Mouse (Mus musculus) testis, adult 2 months (tissue): Measurements from ENCODE around the gene Gse1. TPM values are rescaled to one million over a fixed set of nuclear protein-coding genes. Genes with fewer than 3 reads are reported as not detected.

Experiments
- H3K27ac ChIP-seq: fragments of 200-500 bp; 2 replicates; pipeline ENCODE4 v1.5.1; 2012; ENCODE audit warnings: low read depth, low read length; ENCODE audit not compliant: control insufficient read depth, insufficient read depth
- H3K27me3 ChIP-seq: fragments of 200-500 bp; 2 replicates; pipeline ENCODE4 v1.6.1; 2012; ENCODE audit warnings: mild to moderate bottlenecking, low read length, moderate library complexity; ENCODE audit not compliant: control insufficient read depth, insufficient read depth
- H3K36me3 ChIP-seq: fragments of 200-500 bp; 2 replicates; pipeline ENCODE4 v1.6.1; 2012; ENCODE audit warnings: mild to moderate bottlenecking, low read length; ENCODE audit not compliant: control insufficient read depth, insufficient read depth
- H3K4me1 ChIP-seq: fragments of 200-500 bp; 2 replicates; pipeline ENCODE4 v1.6.1; 2012; ENCODE audit warnings: low read length; ENCODE audit not compliant: control insufficient read depth, insufficient read depth
- H3K4me3 ChIP-seq: fragments of 200-500 bp; 2 replicates; pipeline ENCODE4 v1.5.1; 2012; ENCODE audit warnings: low read depth, mild to moderate bottlenecking, low read length, moderate library complexity, mixed read lengths; ENCODE audit not compliant: control insufficient read depth
- CTCF ChIP-seq: fragments of 200-500 bp; IDR thresholded peaks from 2 replicates; pipeline ENCODE4 v1.5.1; 2012; ENCODE audit warnings: low read depth, mild to moderate bottlenecking, inconsistent platforms, low read length, moderate library complexity; ENCODE audit not compliant: control insufficient read depth, insufficient read depth, insufficient replicate concordance
- POLR2A ChIP-seq: fragments of 200-500 bp; IDR thresholded peaks from 2 replicates; pipeline ENCODE4 v1.6.1; 2012; ENCODE audit warnings: low read depth, mild to moderate bottlenecking, inconsistent platforms, low read length, moderate library complexity; ENCODE audit not compliant: control insufficient read depth
- polyA plus RNA-seq: library from polyadenylated mRNA; depleted of rRNA; stranded (reverse); fragments of >200 nt; gene quantifications from 2 replicates; pipeline ENCODE4 v1.2.3, GENCODE M21; 2012

The Gse1 gene
- polyA plus RNA-seq, 1 experiment: 4.0 TPM

DNA sequence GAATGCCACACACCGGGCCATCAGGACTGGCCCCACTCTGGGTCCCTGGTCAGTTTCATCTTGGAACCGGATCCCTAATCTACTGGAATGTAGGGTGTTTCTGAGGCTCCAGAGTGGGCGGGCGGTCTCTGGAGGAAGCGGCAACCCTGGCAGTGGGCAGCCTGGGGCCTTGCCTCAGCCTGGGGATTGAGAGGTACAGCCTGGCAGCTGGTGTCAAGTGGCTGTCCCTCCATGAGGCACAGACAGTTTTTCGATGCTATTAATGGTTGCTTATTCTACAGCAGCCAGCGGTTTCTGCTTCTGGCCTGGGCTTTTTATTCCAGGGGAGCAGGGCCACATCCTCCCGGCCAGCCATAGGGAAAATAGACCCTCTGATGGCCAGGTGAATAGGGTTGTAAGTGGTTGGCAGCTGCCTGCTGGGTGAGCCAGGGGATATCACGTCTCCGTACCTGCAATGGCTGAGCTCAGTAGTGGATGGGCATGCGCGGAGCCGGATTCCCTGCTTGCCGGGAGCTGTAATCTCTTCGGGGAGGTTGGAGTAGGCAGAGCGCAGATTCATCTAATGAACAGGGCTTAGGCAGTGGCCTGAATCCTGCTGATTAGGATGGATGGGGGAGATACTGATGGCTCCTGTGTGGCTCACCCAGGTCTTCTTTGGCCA lies 22.6 kb downstream of the Gse1 start:
- H3K27ac ChIP-seq: no peak overlapping the region
- H3K27me3 ChIP-seq: no peaks in the 10 kb centered on the region
- H3K4me3 ChIP-seq: no peak overlapping the region
- TF ChIP-seq POLR2A (no peak), CTCF (no peak)
- H3K36me3 ChIP-seq: no peaks in the 10 kb centered on the region
- peaks cover 10% of the 10 kb centered on the region for H3K4me1 ChIP-seq

DNA sequence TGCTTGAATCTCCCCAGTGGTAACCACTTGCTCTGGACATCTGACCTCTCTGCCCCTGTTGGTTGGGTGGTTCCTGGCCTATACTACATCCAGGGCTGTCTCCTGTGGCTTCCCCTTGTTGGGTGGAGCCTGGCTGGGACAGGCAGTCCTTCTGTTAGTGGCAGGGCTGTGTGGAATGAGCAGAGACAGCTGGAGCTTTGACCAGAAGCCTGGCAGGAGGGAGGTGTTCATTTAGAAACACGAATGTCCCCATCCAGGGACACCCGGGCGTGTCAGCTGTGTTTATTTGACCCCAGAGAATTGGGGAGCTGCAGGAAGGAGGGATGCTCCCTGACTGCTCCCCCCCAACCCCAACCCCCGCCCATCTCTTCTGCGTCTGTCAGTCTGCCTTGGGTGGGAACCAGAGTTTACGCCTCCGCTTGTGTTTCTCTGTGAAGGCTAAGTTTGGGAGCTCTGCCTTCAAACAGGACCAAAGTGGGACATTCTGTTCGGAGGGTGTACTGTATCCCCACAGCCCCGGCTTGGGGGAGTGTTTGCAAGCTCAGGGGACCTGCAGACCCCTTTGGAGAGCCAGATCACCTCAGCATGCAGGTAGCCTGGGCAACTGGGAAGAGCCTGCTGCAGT lies 23.3 kb downstream of the Gse1 start:
- no peaks in the 10 kb centered on the region for H3K36me3 ChIP-seq
- peaks cover 10% of the 10 kb centered on the region for H3K4me1 ChIP-seq
- H3K27me3 ChIP-seq: no peaks in the 10 kb centered on the region
- no peak overlapping the region for H3K4me3 ChIP-seq
- TF ChIP-seq CTCF (no peak), POLR2A (no peak)
- H3K27ac ChIP-seq: no peak overlapping the region

DNA sequence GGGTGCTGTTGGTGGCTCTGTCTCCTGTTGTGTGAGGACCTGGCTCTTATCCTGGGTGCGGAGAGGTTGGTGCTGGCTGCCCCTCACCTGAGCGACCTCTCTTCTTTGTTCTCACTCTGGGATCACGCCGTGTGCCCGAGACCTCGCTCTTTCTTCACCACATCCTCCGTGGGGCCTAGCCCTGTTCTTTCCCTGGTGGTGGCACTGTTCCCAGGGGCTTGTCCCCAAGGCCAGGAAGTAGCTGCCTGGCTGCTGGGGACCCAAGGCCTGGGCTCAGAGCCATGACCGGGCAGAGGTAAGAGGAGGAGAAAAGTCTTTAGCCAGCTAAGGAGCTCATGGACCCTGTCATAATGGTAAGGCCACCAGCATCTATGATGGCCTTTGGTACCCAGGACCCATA lies 25.4 kb downstream of the Gse1 start:
- Histone ChIP-seq H3K4me3 (no peak overlapping the region), H3K4me1 (peaks cover 10% of the 10 kb centered on the region), H3K36me3 (no peaks in the 10 kb centered on the region), H3K27me3 (no peaks in the 10 kb centered on the region), H3K27ac (no peak overlapping the region)
- TF ChIP-seq POLR2A (no peak), CTCF (no peak)

DNA sequence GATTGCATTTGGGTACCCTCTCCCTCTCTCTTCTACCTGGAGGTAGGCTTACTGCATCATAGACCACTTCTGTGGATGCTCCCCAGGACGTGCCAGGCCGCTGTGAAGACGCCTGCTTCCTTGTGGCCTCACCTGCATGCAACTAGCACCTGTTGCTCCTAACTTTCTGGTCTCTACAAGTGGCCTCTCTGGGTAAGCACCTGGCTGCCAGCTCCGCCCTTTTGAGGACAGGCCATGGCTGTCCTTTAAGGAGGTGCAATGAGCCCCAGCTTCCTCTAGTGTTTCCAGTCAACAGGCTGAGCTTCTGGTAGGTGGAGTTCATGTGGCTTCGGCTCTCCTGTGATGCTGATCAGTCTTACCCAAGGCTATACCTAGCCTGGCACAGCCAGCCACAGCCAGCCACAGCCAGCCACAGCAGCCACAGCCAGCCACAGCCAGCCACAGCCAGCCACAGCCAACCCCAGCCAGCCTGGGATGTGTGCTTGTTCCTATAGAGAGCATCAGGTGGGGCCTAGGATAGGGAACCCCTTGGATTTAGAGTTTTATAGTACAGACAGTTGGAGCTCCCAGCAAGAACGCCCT lies 27.2 kb downstream of the Gse1 start:
- peaks cover 6% of the 10 kb centered on the region for H3K4me1 ChIP-seq
- no peak for TF ChIP-seq POLR2A
- TF ChIP-seq CTCF: no peak
- H3K36me3 ChIP-seq: no peaks in the 10 kb centered on the region
- no peak overlapping the region for H3K27ac ChIP-seq
- H3K27me3 ChIP-seq: no peaks in the 10 kb centered on the region
- no peak overlapping the region for H3K4me3 ChIP-seq

DNA sequence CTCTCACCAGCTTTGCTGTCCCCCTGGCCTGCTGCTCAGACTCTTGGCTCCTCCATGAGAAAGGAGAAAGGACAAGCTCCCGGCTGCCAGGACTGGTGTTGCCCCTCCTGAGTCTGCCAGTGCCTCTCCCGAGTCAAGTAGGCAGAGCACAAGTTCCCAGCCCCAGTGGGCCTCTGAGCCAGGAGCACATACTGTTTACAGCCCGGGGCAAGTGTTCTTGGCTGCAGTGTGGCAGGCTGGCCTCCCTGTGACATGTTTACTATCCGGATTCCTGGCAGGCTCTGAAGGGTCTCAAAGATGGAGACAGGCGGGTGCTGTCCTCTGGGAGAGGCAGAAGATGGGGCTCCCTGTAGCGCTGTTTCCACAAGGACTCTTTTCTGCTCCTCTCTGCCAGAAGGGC lies 28.7 kb downstream of the Gse1 start:
- no peaks in the 10 kb centered on the region for H3K36me3 ChIP-seq
- no peak overlapping the region for H3K27ac ChIP-seq
- no peaks in the 10 kb centered on the region for H3K27me3 ChIP-seq
- H3K4me1 ChIP-seq: no peaks in the 10 kb centered on the region
- TF ChIP-seq POLR2A: no peak
- TF ChIP-seq CTCF: no peak
- no peak overlapping the region for H3K4me3 ChIP-seq

DNA sequence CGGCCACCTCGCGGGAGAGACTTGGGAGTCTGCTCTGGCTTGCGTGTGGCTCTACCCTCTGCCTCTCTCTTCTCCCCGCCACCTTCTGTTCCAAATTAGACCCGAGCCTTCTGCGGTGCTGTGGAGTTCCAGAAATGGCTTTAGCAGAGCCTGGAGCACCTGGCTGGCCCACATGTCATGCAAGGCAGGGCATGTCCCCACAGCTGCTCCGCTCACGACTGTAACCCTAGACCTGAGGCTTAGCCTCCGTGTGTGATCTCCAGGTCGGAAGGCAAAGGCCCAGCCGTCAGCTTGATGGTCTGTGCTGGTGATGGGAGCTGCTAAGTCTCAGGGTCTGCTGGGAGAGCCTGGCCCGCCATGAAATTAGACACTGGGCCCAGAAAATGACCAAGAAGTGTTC lies 30.9 kb downstream of the Gse1 start:
- H3K27me3 ChIP-seq: no peaks in the 10 kb centered on the region
- H3K36me3 ChIP-seq: no peaks in the 10 kb centered on the region
- TF ChIP-seq POLR2A: no peak
- TF ChIP-seq CTCF: no peak
- H3K27ac ChIP-seq: no peak overlapping the region
- H3K4me1 ChIP-seq: no peaks in the 10 kb centered on the region
- no peak overlapping the region for H3K4me3 ChIP-seq

DNA sequence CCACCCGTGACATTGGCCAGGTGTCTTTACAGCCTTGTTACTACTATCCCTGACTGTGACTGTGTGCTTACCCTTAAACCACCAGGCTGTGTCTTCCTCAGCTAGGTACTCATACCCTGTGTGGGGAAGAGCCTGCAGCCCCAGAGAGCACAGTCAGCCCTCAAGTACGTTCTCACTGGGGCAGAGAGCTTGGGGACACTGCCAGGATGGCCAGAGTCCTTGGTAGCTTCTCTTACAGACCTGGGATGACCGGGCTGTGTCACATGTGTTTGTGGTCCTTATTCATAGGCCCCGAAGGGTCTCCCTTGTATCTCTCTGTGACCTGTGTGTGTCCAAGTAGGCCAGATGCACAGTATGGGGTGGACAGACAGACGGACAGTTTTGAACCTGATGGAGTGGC lies 32.4 kb downstream of the Gse1 start:
- Histone ChIP-seq H3K27ac (no peak overlapping the region), H3K4me1 (no peaks in the 10 kb centered on the region), H3K27me3 (no peaks in the 10 kb centered on the region), H3K36me3 (no peaks in the 10 kb centered on the region), H3K4me3 (no peak overlapping the region)
- no peak for TF ChIP-seq POLR2A
- no peak for TF ChIP-seq CTCF
